Mouse (Mus musculus) bone marrow, adult 2 months (tissue): ENCODE data around the gene Shkbp1.

Experiments used
- CTCF ChIP-seq: fragments of 200-500 bp; IDR thresholded peaks from 2 replicates; pipeline ENCODE4 v1.5.1; 2011; ENCODE audit warnings: low read length, control low read depth; ENCODE audit not compliant: control insufficient read depth, insufficient read depth
- POLR2A ChIP-seq: fragments of 200-500 bp; IDR thresholded peaks from 2 replicates; pipeline ENCODE4 v1.6.1; 2011; ENCODE audit warnings: low read depth, mild to moderate bottlenecking, control low read depth, low read length, borderline replicate concordance; ENCODE audit not compliant: control insufficient read depth

- TF ChIP-seq POLR2A = no peak
- TF ChIP-seq CTCF = peak; percentile 35; the same call in 1 of the 2 replicates
Observed at GRCm38 (mm10) chr7:27378431-27378830, 22.6 kb upstream of the Shkbp1 start.
